Mouse (Mus musculus) CH12.LX (cell line): ENCODE data around the gene Nme3.

Source experiments
- CTCF ChIP-seq, 2 experiments: IDR thresholded peaks in 1 of 2; conservative IDR thresholded peaks in 1 of 2; 2 replicates each; pipeline ENCODE4 v1.5.1; 2011 to 2012; ENCODE audit warnings: low read depth in 2 of 2, low read length in 2 of 2, improper control_type of control experiment in 1 of 2, inconsistent platforms in 1 of 2, mild to moderate bottlenecking in 1 of 2, moderate library complexity in 1 of 2
- MXI1 ChIP-seq: IDR thresholded peaks from 2 replicates; pipeline ENCODE4 v1.6.1; 2011; ENCODE audit warnings: mild to moderate bottlenecking, low read depth, low read length, improper control_type of control experiment
- POLR2A ChIP-seq: IDR thresholded peaks from 2 replicates; pipeline ENCODE4 v1.6.1; 2011; ENCODE audit warnings: low read depth, mild to moderate bottlenecking, improper control_type of control experiment, low read length
- USF2 ChIP-seq: conservative IDR thresholded peaks from 2 replicates; pipeline ENCODE4 v1.6.1; 2011; ENCODE audit warnings: low read depth, low read length, improper control_type of control experiment
- ZNF384 ChIP-seq: IDR thresholded peaks from 2 replicates; pipeline ENCODE4 v1.6.1; 2012; ENCODE audit warnings: low read depth, low read length, improper control_type of control experiment, inconsistent platforms

- no peak for TF ChIP-seq ZNF384
- TF ChIP-seq CTCF (conservative IDR thresholded peaks at IDR 0.05 in 1 of 2, IDR thresholded peaks at IDR 0.05 in 1 of 2; ENCODE audit: low read depth in 2 of 2, low read length in 2 of 2), result no peak
- TF ChIP-seq MXI1, result no peak
- TF ChIP-seq POLR2A, result no peak
- no peak for TF ChIP-seq USF2
Measured at GRCm38 (mm10) chr17:24886932-24887271, 9.4 kb upstream of the Nme3 start.
